Mouse (Mus musculus) lung, postnatal 0 days (tissue): Measurements from ENCODE around the gene Pnmal1.

ENCODE experiments used
- CTCF ChIP-seq: IDR thresholded peaks from 2 replicates; pipeline ENCODE4 v1.5.1; 2016; ENCODE audit warnings: antibody characterized with exemption, mild to moderate bottlenecking
- EP300 ChIP-seq: IDR thresholded peaks from 2 replicates; pipeline ENCODE4 v1.6.1; 2016; ENCODE audit warnings: antibody characterized with exemption, mild to moderate bottlenecking, control low read depth

GRCm38 (mm10) chr7:16987541-16988149 is 28.2 kb downstream of the Pnmal1 start:
- TF ChIP-seq CTCF (no peak), EP300 (no peak)
